In the genomic region with DNA sequence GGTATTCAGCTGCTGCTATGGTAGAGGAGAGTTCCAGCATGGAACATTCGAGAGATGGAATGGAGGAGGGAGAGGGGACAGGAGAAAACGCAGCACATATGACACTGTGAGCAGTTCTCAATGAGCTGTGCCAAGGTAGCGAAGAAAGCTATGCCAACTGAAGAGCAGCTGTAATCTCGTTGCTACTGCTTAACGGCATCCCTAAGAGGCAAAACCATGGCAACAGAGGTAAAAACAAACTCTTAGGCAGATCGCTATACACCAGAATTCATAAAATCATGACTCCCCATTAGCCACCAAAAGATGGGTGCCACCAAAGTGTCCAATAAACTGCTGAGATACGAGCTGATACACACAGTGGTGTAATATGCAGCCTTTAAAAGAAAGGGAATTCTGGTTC, we compare ENCODE assay signal across 21 mouse cellular contexts.
DNase-seq lines count a peak whose midpoint lies in the region; ATAC-seq and TF ChIP-seq lines count a peak whose summit lies in the region.
"Had no signal": no experiment of that assay in that cellular context is flagged by ENCODE, and none has a peak within 500 bp of the region (broad histone marks: within the 10 kb centered on the region; RNA-seq: fewer than 3 reads in every experiment).

No protein-coding gene starts in this region.

- no peak for TF ChIP-seq CTCF in forebrain, postnatal 0 days (IDR thresholded peaks at IDR 0.05; ENCODE audit: low read depth)
- TF ChIP-seq CTCF in midbrain, postnatal 0 days (IDR thresholded peaks at IDR 0.05) = no peak

- 38% methylated on average over 7 of the region's 7 CpGs for WGBS in forebrain, postnatal 0 days
- WGBS in forebrain, embryonic 12.5 days = 83% methylated on average over 7 of the region's 7 CpGs
- WGBS in midbrain, postnatal 0 days = 63% methylated on average over 7 of the region's 7 CpGs
- 84% methylated on average over 7 of the region's 7 CpGs for WGBS in midbrain, embryonic 11.5 days

- peak; percentile 92 for ATAC-seq in forebrain, postnatal 0 days
- no peak for ATAC-seq in forebrain, embryonic 12.5 days (ENCODE audit: low FRiP score)
- ATAC-seq in midbrain, postnatal 0 days (ENCODE audit: low FRiP score) = no peak
- no peak for ATAC-seq in midbrain, embryonic 11.5 days (ENCODE audit: low FRiP score)

- no peaks in the 10 kb centered on the region for H3K36me3 ChIP-seq in forebrain, postnatal 0 days (ENCODE audit: insufficient read depth)
- H3K36me3 ChIP-seq in forebrain, embryonic 12.5 days (replicated peaks) = no peaks in the 10 kb centered on the region
- H3K36me3 ChIP-seq in midbrain, postnatal 0 days (ENCODE audit: insufficient read depth, low read length) = no peaks in the 10 kb centered on the region
- H3K36me3 ChIP-seq in midbrain, embryonic 11.5 days (ENCODE audit: control insufficient read depth, insufficient read depth, low read length) = no peaks in the 10 kb centered on the region
- H3K36me3 ChIP-seq: embryonic facial prominence, embryonic 13.5 days; hindbrain, embryonic 12.5 days; limb, embryonic 13.5 days; liver, embryonic 13.5 days; midbrain, embryonic 10.5 days; neural tube, embryonic 12.5 days had no signal

- H3K9me3 ChIP-seq in forebrain, postnatal 0 days (ENCODE audit: low read length) = no peaks in the 10 kb centered on the region
- no peaks in the 10 kb centered on the region for H3K9me3 ChIP-seq in forebrain, embryonic 12.5 days
- no peaks in the 10 kb centered on the region for H3K9me3 ChIP-seq in midbrain, postnatal 0 days (ENCODE audit: low read length)
- H3K9me3 ChIP-seq in midbrain, embryonic 11.5 days (ENCODE audit: control insufficient read depth, low read length) = no peaks in the 10 kb centered on the region
- H3K9me3 ChIP-seq: embryonic facial prominence, embryonic 13.5 days; hindbrain, embryonic 12.5 days; limb, embryonic 13.5 days; liver, embryonic 13.5 days; midbrain, embryonic 10.5 days; neural tube, embryonic 12.5 days had no signal

- H3K27me3 ChIP-seq in forebrain, postnatal 0 days (ENCODE audit: insufficient read depth, low read length) = no peaks in the 10 kb centered on the region
- no peaks in the 10 kb centered on the region for H3K27me3 ChIP-seq in forebrain, embryonic 12.5 days
- no peaks in the 10 kb centered on the region for H3K27me3 ChIP-seq in midbrain, postnatal 0 days (ENCODE audit: insufficient read depth, low read length)
- H3K27me3 ChIP-seq in midbrain, embryonic 11.5 days (ENCODE audit: control insufficient read depth, insufficient read depth, low read length) = no peaks in the 10 kb centered on the region
- H3K27me3 ChIP-seq: embryonic facial prominence, embryonic 13.5 days; hindbrain, embryonic 12.5 days; limb, embryonic 13.5 days; liver, embryonic 13.5 days; neural tube, embryonic 12.5 days had no signal

- peak; percentile 64 for DNase-seq in forebrain, postnatal 0 days
- peak; percentile 45 for DNase-seq in midbrain, postnatal 0 days (ENCODE audit: low spot score)
- no peak for DNase-seq in midbrain, embryonic 11.5 days (ENCODE audit: low spot score, missing footprints)
- DNase-seq in layer of hippocampus, adult 8-10 months (ENCODE audit: low spot score in 2 of 2) = peak; percentile 34 to 40
- peak; percentile 54 for DNase-seq in telencephalon, adult 2 months (ENCODE audit: low read depth, low spot score)
- DNase-seq in retina, postnatal 1 day = no peak
- DNase-seq: cerebellum, adult 9-11 months; heart, postnatal 10 days; kidney, adult 8-10 months; kidney, postnatal 14 days; liver, embryonic 13.5 days; lung, embryonic 14.5 days; lung, postnatal 36 days had no signal

- H3K4me2 ChIP-seq in forebrain, postnatal 0 days (ENCODE audit: low read depth) = no peak overlapping the region
- no peak overlapping the region for H3K4me2 ChIP-seq in forebrain, embryonic 12.5 days
- no peak overlapping the region for H3K4me2 ChIP-seq in midbrain, postnatal 0 days (ENCODE audit: low read depth, low read length, poor library complexity, severe bottlenecking)
- H3K4me2 ChIP-seq in midbrain, embryonic 11.5 days = no peak overlapping the region
- H3K4me2 ChIP-seq: embryonic facial prominence, embryonic 13.5 days; heart, embryonic 11.5 days; hindbrain, embryonic 12.5 days; limb, embryonic 13.5 days; liver, embryonic 13.5 days; lung, embryonic 14.5 days; neural tube, embryonic 12.5 days had no signal

- no peaks in the 10 kb centered on the region for H3K4me1 ChIP-seq in forebrain, postnatal 0 days (ENCODE audit: insufficient read depth)
- H3K4me1 ChIP-seq in forebrain, embryonic 12.5 days = peaks cover 8% of the 10 kb centered on the region
- no peaks in the 10 kb centered on the region for H3K4me1 ChIP-seq in midbrain, postnatal 0 days (ENCODE audit: insufficient read depth, low read length)
- peaks cover 10% of the 10 kb centered on the region for H3K4me1 ChIP-seq in midbrain, embryonic 11.5 days (ENCODE audit: control insufficient read depth, insufficient read depth, low read length)

- H3K9ac ChIP-seq in forebrain, postnatal 0 days = no peak overlapping the region
- no peak overlapping the region for H3K9ac ChIP-seq in forebrain, embryonic 12.5 days
- no peak overlapping the region for H3K9ac ChIP-seq in midbrain, postnatal 0 days (replicated peaks; ENCODE audit: low read length, poor library complexity, severe bottlenecking)
- H3K9ac ChIP-seq in midbrain, embryonic 11.5 days (ENCODE audit: low read length) = no peak overlapping the region
- H3K9ac ChIP-seq: embryonic facial prominence, embryonic 13.5 days; hindbrain, embryonic 12.5 days; limb, embryonic 13.5 days; liver, embryonic 13.5 days; lung, embryonic 14.5 days; neural tube, embryonic 12.5 days had no signal

- H3K27ac ChIP-seq in forebrain, postnatal 0 days (ENCODE audit: low read depth, low read length) = no peak overlapping the region
- H3K27ac ChIP-seq in forebrain, embryonic 12.5 days = no peak overlapping the region
- no peak overlapping the region for H3K27ac ChIP-seq in midbrain, postnatal 0 days (ENCODE audit: low read depth, low read length)
- H3K27ac ChIP-seq in midbrain, embryonic 11.5 days (ENCODE audit: low read depth, low read length) = no peak overlapping the region
- H3K27ac ChIP-seq: embryonic facial prominence, embryonic 13.5 days; hindbrain, embryonic 12.5 days; limb, embryonic 13.5 days; liver, embryonic 13.5 days; neural tube, embryonic 12.5 days; stomach, postnatal 0 days had no signal

- no peak overlapping the region for H3K4me3 ChIP-seq in forebrain, postnatal 0 days (ENCODE audit: low read depth, low read length)
- no peak overlapping the region for H3K4me3 ChIP-seq in forebrain, embryonic 12.5 days (replicated peaks)
- no peak overlapping the region for H3K4me3 ChIP-seq in midbrain, postnatal 0 days (ENCODE audit: low read depth, low read length)
- H3K4me3 ChIP-seq in midbrain, embryonic 11.5 days (ENCODE audit: low read depth, low read length) = no peak overlapping the region
- H3K4me3 ChIP-seq: embryonic facial prominence, embryonic 13.5 days; hindbrain, embryonic 12.5 days; limb, embryonic 13.5 days; liver, embryonic 13.5 days; midbrain, embryonic 10.5 days; neural tube, embryonic 12.5 days had no signal

Comparison
In these comparisons a context has a peak if more than half of its experiments do, and no peak if none do; other contexts are left out.
1. DNase-seq: peak in forebrain, postnatal 0 days (single experiment), midbrain, postnatal 0 days (single experiment), layer of hippocampus, adult 8-10 months (2 of 2) and telencephalon, adult 2 months (single experiment); none in midbrain, embryonic 11.5 days (single experiment) and retina, postnatal 1 day (single experiment).